Mouse (Mus musculus) mouse trophoblast stem cell (cell line): ENCODE results near the gene Mageh1.
"Not testable (repeated sequence)": the region's sequence is repeated elsewhere in the genome, so short reads cannot be mapped to it uniquely, and the experiment has no call there.

Experiments used
- in situ Hi-C, 2 experiments: fragments of 300-500 bp; cut with MseI, MboI; formaldehyde crosslinking; loops; 2 replicates in 1 of 2; 3 replicates in 1 of 2; pipeline ENCODE4 v1.15.1; 2025

Gene Mageh1

DNA sequence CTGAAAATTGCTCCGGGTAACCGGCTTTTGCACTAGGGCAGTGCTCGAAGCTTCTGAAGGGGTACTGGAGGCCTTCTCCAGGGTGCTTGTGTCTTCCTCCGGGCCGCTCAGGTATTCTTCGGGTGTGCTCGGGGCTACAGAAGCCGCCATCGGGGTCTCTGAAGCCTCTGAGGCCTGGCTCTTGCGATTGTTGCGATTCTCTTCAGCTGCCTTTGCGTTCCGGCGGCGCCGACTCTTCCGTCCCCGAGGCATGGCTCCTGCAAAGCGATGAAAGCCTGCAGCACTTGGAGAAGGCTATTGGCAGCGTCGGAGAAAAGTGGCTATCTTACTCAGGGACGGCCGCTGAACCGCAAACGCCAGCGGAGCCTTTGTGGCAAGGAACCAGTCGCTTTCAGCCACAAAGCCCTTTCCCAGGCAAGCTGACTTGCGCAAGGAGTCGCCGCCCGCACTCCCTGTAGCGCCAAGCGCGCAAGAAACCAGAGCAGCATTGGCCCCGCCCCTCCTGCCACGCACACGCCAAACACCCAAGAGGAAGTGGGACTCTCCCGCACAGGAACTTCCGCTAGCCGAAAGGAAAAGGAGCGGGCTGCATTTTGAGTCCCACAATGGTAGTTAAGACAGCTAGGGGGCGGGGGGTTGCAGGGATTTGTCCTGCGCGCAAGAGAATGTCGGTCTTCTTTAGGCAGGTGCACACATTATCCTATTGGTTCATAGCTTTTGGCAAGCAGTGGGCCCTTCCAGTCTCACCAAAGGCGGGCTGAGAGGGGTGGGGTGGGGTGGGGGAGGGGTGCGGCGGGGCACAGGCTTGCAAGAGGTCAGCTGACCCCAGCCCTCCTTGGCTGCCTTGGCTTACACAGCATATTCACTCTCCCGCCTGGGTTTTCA is at the start of gene Mageh1:
Gene Mageh1, minus strand, starts transcription at position 489 of the 885 bp plus-strand sequence.
- in situ Hi-C loops = loop anchor here in 1 of 2 experiments (5.0 kb wide), 1 partner anchor 65 kb away; no protein-coding TSS in a partner anchor

DNA sequence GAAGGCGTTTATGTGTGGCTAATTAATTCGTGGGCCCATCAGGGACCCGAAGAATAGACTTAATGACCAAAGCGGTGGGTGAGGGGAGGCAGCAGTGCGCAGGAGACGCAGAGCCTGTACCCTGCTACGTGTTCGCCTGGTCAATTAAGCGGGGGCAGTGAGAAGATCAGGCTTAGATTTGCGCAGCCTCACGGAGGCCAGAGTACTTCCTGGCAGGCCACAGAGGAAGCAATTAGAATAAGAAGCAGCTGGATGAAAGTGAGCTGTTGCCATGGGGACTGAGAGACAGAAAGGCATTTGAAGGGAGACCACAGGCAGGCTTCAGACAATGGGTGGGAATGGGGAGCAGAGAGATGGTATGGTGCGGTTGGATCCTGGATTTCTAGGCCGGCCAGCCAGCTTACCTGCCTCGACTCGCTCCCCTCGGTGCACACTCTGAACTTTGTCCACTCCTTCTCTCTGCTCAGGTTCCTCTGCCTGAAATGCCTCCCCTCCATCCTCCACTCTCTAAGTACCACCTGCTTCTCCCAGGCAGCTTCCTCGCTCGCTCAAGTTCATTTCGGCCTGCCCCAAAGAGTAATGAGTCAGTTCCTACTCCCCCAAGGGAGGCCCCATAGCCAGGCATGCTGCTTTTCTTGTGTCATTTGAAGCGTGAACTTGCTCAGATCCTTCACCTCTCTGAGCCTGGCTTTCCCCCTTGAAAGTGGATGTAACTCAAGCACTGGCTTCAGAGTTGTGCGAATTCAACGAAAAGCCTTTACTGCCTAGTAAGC is 783 bp upstream of the Mageh1 start:
- in situ Hi-C loops = loop anchor here in 1 of 2 experiments (5.0 kb wide), 1 partner anchor 66 kb away; no protein-coding TSS in a partner anchor

DNA sequence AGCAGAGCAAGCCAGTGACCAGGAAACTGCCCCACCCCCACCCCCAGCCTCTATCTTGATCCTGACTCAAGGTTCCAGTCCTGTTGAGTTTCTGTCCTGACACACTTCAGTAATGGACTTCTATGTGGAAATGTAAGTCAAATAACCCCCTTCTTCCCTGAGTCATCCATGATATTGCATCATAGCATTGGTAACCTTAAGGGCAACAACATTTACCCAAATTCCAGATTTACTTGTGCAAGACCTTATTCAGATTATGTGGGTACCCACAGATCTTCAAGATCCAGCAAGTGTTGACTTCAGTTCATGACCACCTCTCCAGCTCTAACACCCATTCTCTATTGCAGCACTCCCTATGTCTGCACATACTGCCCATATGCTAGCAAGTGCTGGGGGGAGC is 5.8 kb downstream of the Mageh1 start:
- in situ Hi-C loops = not testable (repeated sequence)

DNA sequence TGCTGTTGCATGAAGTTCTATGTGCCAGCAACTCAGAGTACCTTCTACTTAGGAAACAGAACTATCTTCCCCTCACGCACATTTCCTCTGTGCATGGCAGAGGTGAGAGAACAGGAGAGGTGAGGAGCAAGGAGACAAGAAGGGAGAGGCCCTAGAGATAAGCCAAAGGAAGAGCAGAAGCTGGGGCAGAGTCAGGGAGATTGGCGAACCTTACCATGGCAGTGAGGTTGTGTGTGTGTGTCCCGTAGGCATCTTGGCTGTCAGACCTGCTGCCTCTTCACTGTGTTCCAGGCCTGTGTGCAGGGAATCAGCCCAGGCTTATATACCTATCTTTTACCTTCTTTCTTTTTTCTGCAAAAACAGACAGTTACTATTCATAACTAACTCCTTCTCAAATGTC is 11.7 kb downstream of the Mageh1 start:
- in situ Hi-C loops = loop anchor here in 1 of 2 experiments (5.0 kb wide), 1 partner anchor 33 kb away; no protein-coding TSS in a partner anchor

DNA sequence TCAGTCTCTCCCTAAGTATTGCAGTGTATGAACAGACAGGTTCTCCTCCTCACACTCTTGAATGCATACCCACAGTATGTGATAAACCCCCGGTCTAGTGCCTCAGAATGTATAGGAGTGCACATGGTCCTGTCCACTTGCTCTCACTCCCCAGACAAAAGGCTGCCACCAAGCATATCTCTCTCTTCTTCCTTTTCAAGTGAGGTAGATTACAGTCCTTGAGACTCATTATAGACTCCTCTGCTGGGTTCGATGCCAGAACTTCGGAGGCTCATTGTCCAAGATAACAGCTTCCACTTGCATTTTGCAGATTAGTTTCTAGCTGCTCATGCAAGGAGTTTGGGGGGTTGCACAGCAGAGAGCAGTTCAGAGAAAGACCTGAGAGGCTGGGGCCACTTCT is 12.1 kb downstream of the Mageh1 start:
- in situ Hi-C loops = loop anchor here in 1 of 2 experiments (5.0 kb wide), 1 partner anchor 33 kb away; no protein-coding TSS in a partner anchor

DNA sequence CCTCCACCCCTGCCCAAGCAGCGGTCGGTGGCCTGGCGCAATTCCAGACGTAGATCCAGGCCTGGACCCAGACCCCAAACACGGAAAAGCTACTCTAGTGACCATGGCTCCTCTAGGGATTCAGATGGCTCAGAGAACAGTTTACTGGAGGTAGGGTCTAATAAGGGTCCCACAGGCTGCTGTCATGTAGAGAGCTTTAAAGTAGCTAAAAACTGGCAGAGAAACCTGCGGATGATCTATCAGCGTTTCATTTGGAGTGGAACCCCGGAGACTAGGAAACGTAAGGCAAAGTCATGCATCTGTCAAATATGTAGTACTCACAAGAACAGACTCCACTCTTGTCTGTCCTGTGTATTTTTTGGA is 29.7 kb downstream of the Mageh1 start:
- in situ Hi-C loops = no loop called here

DNA sequence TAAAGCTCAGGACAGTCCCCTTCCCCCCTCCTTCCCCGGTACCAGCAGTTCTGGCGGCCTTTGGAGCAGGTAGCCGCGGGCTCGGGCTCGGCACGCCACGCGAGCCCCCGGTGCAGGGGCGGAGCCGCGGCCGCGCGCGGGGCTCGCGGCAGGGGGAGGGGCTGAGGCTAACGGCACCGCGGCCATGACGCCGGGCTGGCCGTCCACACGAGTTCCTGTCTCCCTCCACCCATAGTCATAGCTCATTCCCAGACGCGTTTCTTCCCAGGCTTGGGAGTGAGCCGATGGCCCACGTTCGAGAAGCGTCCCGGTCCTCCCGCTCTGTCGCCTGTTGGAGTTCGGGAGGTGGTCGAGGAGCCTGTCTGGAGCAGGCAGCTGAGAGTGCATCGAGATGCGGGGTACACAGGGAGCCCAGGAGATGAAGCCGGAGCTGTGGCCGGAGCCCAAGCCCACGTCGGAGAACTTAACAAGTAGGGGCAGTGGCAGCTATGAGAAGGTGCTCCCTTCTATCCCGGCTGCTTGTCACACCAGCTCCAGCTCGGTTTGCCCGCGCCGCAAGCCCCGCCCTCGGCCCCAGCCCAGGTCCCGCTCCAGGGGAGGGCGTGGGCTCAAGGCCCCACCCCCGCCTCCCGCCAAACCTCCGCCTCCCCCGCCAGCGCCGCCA is 30.2 kb downstream of the Mageh1 start:
- in situ Hi-C loops = no loop called here

DNA sequence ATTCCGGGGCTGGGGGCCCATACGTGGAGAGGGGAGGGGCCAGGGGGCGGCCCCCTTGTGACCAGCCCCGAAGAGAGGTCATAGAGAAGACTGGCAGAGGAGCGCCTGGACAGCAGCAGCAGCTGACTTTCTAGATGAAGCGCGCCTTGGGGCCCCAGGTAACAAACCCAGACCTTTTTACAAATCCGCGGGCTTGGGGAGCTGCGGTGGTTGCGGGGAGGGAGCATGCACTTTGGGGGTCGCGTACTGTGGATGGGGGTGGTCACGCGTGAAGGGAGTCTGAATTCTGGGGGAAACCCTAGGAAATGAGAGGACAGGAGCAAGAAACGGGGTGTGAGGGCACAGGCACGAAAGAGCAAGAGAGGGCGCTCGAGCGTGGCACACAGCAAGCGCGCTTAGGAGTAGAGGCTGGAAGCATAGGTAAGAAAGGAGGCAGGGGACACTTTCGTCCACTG is 31.0 kb downstream of the Mageh1 start, which contains the start of gene Usp51:
Gene Usp51, plus strand, starts transcription at position 83 of the 455 bp plus-strand sequence.
- in situ Hi-C loops = no loop called here

DNA sequence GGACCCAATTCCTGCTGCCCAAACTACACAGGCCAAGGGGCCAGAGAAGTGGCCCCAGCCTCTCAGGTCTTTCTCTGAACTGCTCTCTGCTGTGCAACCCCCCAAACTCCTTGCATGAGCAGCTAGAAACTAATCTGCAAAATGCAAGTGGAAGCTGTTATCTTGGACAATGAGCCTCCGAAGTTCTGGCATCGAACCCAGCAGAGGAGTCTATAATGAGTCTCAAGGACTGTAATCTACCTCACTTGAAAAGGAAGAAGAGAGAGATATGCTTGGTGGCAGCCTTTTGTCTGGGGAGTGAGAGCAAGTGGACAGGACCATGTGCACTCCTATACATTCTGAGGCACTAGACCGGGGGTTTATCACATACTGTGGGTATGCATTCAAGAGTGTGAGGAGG is 41.3 kb downstream of the Mageh1 start:
- in situ Hi-C loops = not testable (repeated sequence)

DNA sequence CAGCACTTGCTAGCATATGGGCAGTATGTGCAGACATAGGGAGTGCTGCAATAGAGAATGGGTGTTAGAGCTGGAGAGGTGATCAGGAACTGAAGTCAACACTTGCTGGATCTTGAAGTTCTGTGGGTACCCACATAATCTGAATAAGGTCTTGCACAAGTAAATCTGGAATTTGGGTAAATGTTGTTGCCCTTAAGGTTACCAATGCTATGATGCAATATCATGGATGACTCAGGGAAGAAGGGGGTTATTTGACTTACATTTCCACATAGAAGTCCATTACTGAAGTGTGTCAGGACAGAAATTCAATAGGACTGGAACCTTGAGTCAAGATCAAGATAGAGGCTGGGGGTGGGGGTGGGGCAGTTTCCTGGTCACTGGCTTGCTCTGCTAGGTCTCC is 47.5 kb downstream of the Mageh1 start:
- in situ Hi-C loops = loop anchor here in 1 of 2 experiments (5.0 kb wide), 1 partner anchor 37 kb away; no protein-coding TSS in a partner anchor
